Mouse (Mus musculus) right cerebral cortex, postnatal 25 days (tissue): ENCODE results near the gene S100b.

Experiments used
- DNase-seq: peaks from one replicate; pipeline ENCODE4 v3.0.0; 2022

Gene S100b

GRCm38 (mm10) chr10:76253536-76253935 lies at the start of gene S100b:
S100b (plus strand) TSS chr10:76253853.
- DNase-seq = no peak

GRCm38 (mm10) chr10:76207262-76207796 lies 46.3 kb upstream of the S100b start:
- DNase-seq = no peak

GRCm38 (mm10) chr10:76209241-76209640 lies 44.4 kb upstream of the S100b start:
- DNase-seq = no peak

GRCm38 (mm10) chr10:76210806-76211205 lies 42.8 kb upstream of the S100b start:
- no peak for DNase-seq

- no peak for DNase-seq
Measured at GRCm38 (mm10) chr10:76212121-76212520, 41.5 kb upstream of the S100b start.

- no peak for DNase-seq
Measured at GRCm38 (mm10) chr10:76214161-76214560, 39.5 kb upstream of the S100b start.

GRCm38 (mm10) chr10:76217056-76217455 lies 36.6 kb upstream of the S100b start:
- no peak for DNase-seq

GRCm38 (mm10) chr10:76218240-76218639 lies 35.4 kb upstream of the S100b start:
- no peak for DNase-seq

GRCm38 (mm10) chr10:76225944-76226343 lies 27.7 kb upstream of the S100b start:
- DNase-seq = no peak

GRCm38 (mm10) chr10:76229627-76230026 lies 24.0 kb upstream of the S100b start:
- no peak for DNase-seq

- DNase-seq = peak; percentile 90
Measured at GRCm38 (mm10) chr10:76237341-76238225, 16.1 kb upstream of the S100b start, which contains the start of gene Prmt2. Prmt2 (minus strand) TSS chr10:76237865.

GRCm38 (mm10) chr10:76239401-76239800 lies 14.3 kb upstream of the S100b start:
- no peak for DNase-seq

GRCm38 (mm10) chr10:76245106-76245505 lies 8.5 kb upstream of the S100b start:
- DNase-seq = no peak

GRCm38 (mm10) chr10:76246601-76247000 lies 7.1 kb upstream of the S100b start:
- no peak for DNase-seq

- DNase-seq = no peak
Measured at GRCm38 (mm10) chr10:76247960-76248646, 5.5 kb upstream of the S100b start.

GRCm38 (mm10) chr10:76248647-76248968 lies 5.0 kb upstream of the S100b start:
- DNase-seq = no peak

- no peak for DNase-seq
Measured at GRCm38 (mm10) chr10:76250870-76251269, 2.8 kb upstream of the S100b start.

- no peak for DNase-seq
Measured at GRCm38 (mm10) chr10:76253079-76253478, 574 bp upstream of the S100b start.

GRCm38 (mm10) chr10:76255617-76256016 lies 2.0 kb downstream of the S100b start:
- DNase-seq = no peak

- DNase-seq = no peak
Measured at GRCm38 (mm10) chr10:76257231-76257630, 3.6 kb downstream of the S100b start.

- no peak for DNase-seq
Measured at GRCm38 (mm10) chr10:76257719-76258390, 4.2 kb downstream of the S100b start.

GRCm38 (mm10) chr10:76259566-76260232 lies 6.0 kb downstream of the S100b start:
- DNase-seq = no peak
